Mouse (Mus musculus) heart, embryonic 14.5 days (tissue): ENCODE data around the gene Shb. TPM values are rescaled to one million over a fixed set of nuclear protein-coding genes. Genes with fewer than 3 reads are reported as not detected.

Source experiments
- ATAC-seq: fragments of 200-750 bp; cut with Nextera tagmentation; 2 replicates; pipeline ENCODE4 v1.8.0; 2017; ENCODE audit warnings: low read depth, moderate TSS enrichment; ENCODE audit not compliant: insufficient number of reproducible peaks, insufficient read depth, low FRiP score
- H3K27ac ChIP-seq, 2 experiments: fragments of 200-500 bp in 1 of 2; fragments of 300-500 bp in 1 of 2; sonication (generic) in 1 of 2; replicated peaks in 1 of 2; 2 replicates each; pipeline ENCODE4 v1.5.1; 2012 to 2014; ENCODE audit warnings: low read depth in 2 of 2, low read length in 2 of 2, control low read depth in 1 of 2, mild to moderate bottlenecking in 1 of 2, mixed read lengths in 1 of 2; ENCODE audit not compliant: control insufficient read depth in 1 of 2, insufficient read depth in 1 of 2
- H3K27me3 ChIP-seq: fragments of 300-500 bp; sonication (generic); 2 replicates; pipeline ENCODE4 v1.6.1; 2014; ENCODE audit warnings: mild to moderate bottlenecking, low read length, control low read depth; ENCODE audit not compliant: control insufficient read depth, insufficient read depth
- H3K36me3 ChIP-seq: fragments of 300-500 bp; sonication (generic); 2 replicates; pipeline ENCODE4 v1.6.1; 2014; ENCODE audit warnings: mild to moderate bottlenecking, control low read depth, low read length, mixed read lengths; ENCODE audit not compliant: control insufficient read depth, insufficient read depth
- H3K4me1 ChIP-seq, 2 experiments: fragments of 200-500 bp in 1 of 2; fragments of 300-500 bp in 1 of 2; sonication (generic) in 1 of 2; 2 replicates each; pipeline ENCODE4 v1.6.1; 2012 to 2014; ENCODE audit warnings: low read length in 2 of 2, control low read depth in 1 of 2, mixed read lengths in 1 of 2; ENCODE audit not compliant: control insufficient read depth in 2 of 2, insufficient read depth in 2 of 2
- H3K4me2 ChIP-seq: fragments of 300-500 bp; sonication (generic); 2 replicates; pipeline ENCODE4 v1.6.1; 2014; ENCODE audit warnings: mild to moderate bottlenecking, low read length
- H3K4me3 ChIP-seq, 2 experiments: fragments of 200-500 bp in 1 of 2; fragments of 300-500 bp in 1 of 2; sonication (generic) in 1 of 2; 2 replicates each; pipeline ENCODE4 v1.5.1; 2012 to 2014; ENCODE audit warnings: low read length in 2 of 2, mild to moderate bottlenecking in 2 of 2, control low read depth in 1 of 2, low read depth in 1 of 2, moderate library complexity in 1 of 2; ENCODE audit not compliant: control insufficient read depth in 1 of 2, insufficient read depth in 1 of 2
- H3K9ac ChIP-seq: fragments of 300-500 bp; sonication (generic); 2 replicates; pipeline ENCODE4 v1.6.1; 2014; ENCODE audit warnings: mild to moderate bottlenecking, low read length
- H3K9me3 ChIP-seq: fragments of 300-500 bp; sonication (generic); 2 replicates; pipeline ENCODE4 v1.6.1; 2016; ENCODE audit warnings: low read length, control low read depth; ENCODE audit not compliant: control insufficient read depth
- WGBS: fragments of 180-500 bp; shearing (Covaris S2); extraction: QIAGEN DNeasy Blood & Tissue Kit; methylation state at CpG from one replicate; pipeline ENCODE4 v1.1.7; 2014; 5-methylcytosine and 5-hydroxymethylcytosine counted together
- polyA plus RNA-seq: library from polyadenylated mRNA; unstranded; fragments of >200 nt; fragmentation: Nextera tagmentation; extraction: Ambion mirVana; gene quantifications from 2 replicates; pipeline ENCODE4 v1.2.1, GENCODE M21; 2014

The Shb gene
- polyA plus RNA-seq, 1 experiment from 2014 or later = 19.0 TPM

GRCm38 (mm10) chr4:45526846-45527561, 5.3 kb downstream of the Shb start:
- Histone ChIP-seq H3K9me3 (no peaks in the 10 kb centered on the region), H3K9ac (peak overlapping the region; percentile 98), H3K36me3 (peaks cover 18% of the 10 kb centered on the region), H3K27ac (no peak overlapping the region), H3K4me1 (peaks cover 25 to 46% of the 10 kb centered on the region in 2 experiments), H3K4me3 (peak overlapping the region; percentile 87 to 90), H3K27me3 (no peaks in the 10 kb centered on the region), H3K4me2 (peak overlapping the region; percentile 79)
- 69% methylated on average over 2 of the region's 2 CpGs for WGBS
- no peak for ATAC-seq

GRCm38 (mm10) chr4:45526175-45526574, 6.1 kb downstream of the Shb start:
- WGBS = 92% methylated on average over 3 of the region's 3 CpGs
- Histone ChIP-seq H3K4me1 (peaks cover 30 to 47% of the 10 kb centered on the region in 2 experiments), H3K4me3 (no peak overlapping the region), H3K9me3 (no peaks in the 10 kb centered on the region), H3K36me3 (peaks cover 18% of the 10 kb centered on the region), H3K27ac (no peak overlapping the region), H3K27me3 (no peaks in the 10 kb centered on the region), H3K4me2 (no peak overlapping the region), H3K9ac (no peak overlapping the region)
- no peak for ATAC-seq

- H3K4me3 ChIP-seq = no peak overlapping the region
- no peaks in the 10 kb centered on the region for H3K9me3 ChIP-seq
- H3K27ac ChIP-seq = no peak overlapping the region
- H3K4me2 ChIP-seq = no peak overlapping the region
- no peak overlapping the region for H3K9ac ChIP-seq
- 80% methylated on average over 3 of the region's 3 CpGs for WGBS
- H3K4me1 ChIP-seq = peaks cover 35 to 53% of the 10 kb centered on the region in 2 experiments
- no peak for ATAC-seq
- peaks cover 18% of the 10 kb centered on the region for H3K36me3 ChIP-seq
- no peaks in the 10 kb centered on the region for H3K27me3 ChIP-seq
These were observed 6.7 kb downstream of the Shb start for GRCm38 (mm10) chr4:45525541-45525940.

- no peak overlapping the region for H3K27ac ChIP-seq
- H3K27me3 ChIP-seq = no peaks in the 10 kb centered on the region
- peaks cover 39 to 63% of the 10 kb centered on the region in 2 experiments for H3K4me1 ChIP-seq
- no peaks in the 10 kb centered on the region for H3K9me3 ChIP-seq
- no peak overlapping the region for H3K4me3 ChIP-seq
- no peak for ATAC-seq
- no peak overlapping the region for H3K4me2 ChIP-seq
- 80% methylated on average over 4 of the region's 4 CpGs for WGBS
- H3K36me3 ChIP-seq = peaks cover 25% of the 10 kb centered on the region
- no peak overlapping the region for H3K9ac ChIP-seq
These were observed 7.7 kb downstream of the Shb start for GRCm38 (mm10) chr4:45524602-45525001.

GRCm38 (mm10) chr4:45523360-45523759, 8.9 kb downstream of the Shb start:
- no peaks in the 10 kb centered on the region for H3K27me3 ChIP-seq
- H3K4me3 ChIP-seq = no peak overlapping the region
- H3K9me3 ChIP-seq = no peaks in the 10 kb centered on the region
- no peak overlapping the region for H3K4me2 ChIP-seq
- H3K36me3 ChIP-seq = peaks cover 25% of the 10 kb centered on the region
- no peak overlapping the region for H3K27ac ChIP-seq
- H3K9ac ChIP-seq = no peak overlapping the region
- WGBS = 85% methylated on average over 6 of the region's 6 CpGs
- peaks cover 40 to 68% of the 10 kb centered on the region in 2 experiments for H3K4me1 ChIP-seq
- ATAC-seq = no peak

- Histone ChIP-seq H3K4me2 (0 out of 2 replicates have a peak overlapping the region, but pooled peaks have one; percentile 3), H3K9ac (no peak overlapping the region)
- no peak for ATAC-seq
These were observed 9.3 kb downstream of the Shb start for GRCm38 (mm10) chr4:45522956-45523355.

GRCm38 (mm10) chr4:45522583-45522900, 9.7 kb downstream of the Shb start:
- no peak overlapping the region for H3K9ac ChIP-seq
- H3K4me1 ChIP-seq = peaks cover 47 to 73% of the 10 kb centered on the region in 2 experiments
- no peak overlapping the region for H3K4me3 ChIP-seq
- H3K4me2 ChIP-seq = 0 out of 2 replicates have a peak overlapping the region, but pooled peaks have one; percentile 3
- no peak for ATAC-seq
- WGBS = 70% methylated on average over 4 of the region's 4 CpGs
- peaks cover 25% of the 10 kb centered on the region for H3K36me3 ChIP-seq
- H3K27ac ChIP-seq = no peak overlapping the region
- no peaks in the 10 kb centered on the region for H3K9me3 ChIP-seq
- H3K27me3 ChIP-seq = no peaks in the 10 kb centered on the region

More at GRCm38 (mm10) chr4:45522956-45523355, 9.3 kb downstream of the Shb start:
- Histone ChIP-seq H3K4me1 (peaks cover 44 to 72% of the 10 kb centered on the region in 2 experiments), H3K27ac (no peak overlapping the region), H3K4me3 (no peak overlapping the region), H3K36me3 (peaks cover 25% of the 10 kb centered on the region), H3K27me3 (no peaks in the 10 kb centered on the region), H3K9me3 (no peaks in the 10 kb centered on the region)
